Mouse (Mus musculus) MEL-GATA-1-ER (cell line): ENCODE data around the gene Unc5b.

Experiments
- DNase-seq: peaks from one replicate; pipeline ENCODE4 v3.0.0-alpha.2; 2012; ENCODE audit warnings: low read depth; ENCODE audit errors: extremely low read depth

The Unc5b gene

GRCm38 (mm10) chr10:60821736-60822358, 9.5 kb downstream of the Unc5b start:
- no peak for DNase-seq

GRCm38 (mm10) chr10:60821311-60821710, 10.1 kb downstream of the Unc5b start:
- no peak for DNase-seq

GRCm38 (mm10) chr10:60820552-60820951, 10.8 kb downstream of the Unc5b start:
- DNase-seq = no peak

GRCm38 (mm10) chr10:60819654-60820192, 11.7 kb downstream of the Unc5b start:
- DNase-seq = no peak

GRCm38 (mm10) chr10:60819179-60819578, 12.2 kb downstream of the Unc5b start:
- DNase-seq = no peak

- DNase-seq = no peak
Observed at GRCm38 (mm10) chr10:60818708-60819107, 12.7 kb downstream of the Unc5b start.

GRCm38 (mm10) chr10:60817868-60818267, 13.5 kb downstream of the Unc5b start:
- no peak for DNase-seq

- no peak for DNase-seq
Observed at GRCm38 (mm10) chr10:60816872-60817648, 14.3 kb downstream of the Unc5b start.

GRCm38 (mm10) chr10:60815855-60816254, 15.5 kb downstream of the Unc5b start:
- DNase-seq = no peak

GRCm38 (mm10) chr10:60815059-60815458, 16.3 kb downstream of the Unc5b start:
- no peak for DNase-seq

GRCm38 (mm10) chr10:60814444-60815057, 16.8 kb downstream of the Unc5b start:
- no peak for DNase-seq

- DNase-seq = no peak
Observed at GRCm38 (mm10) chr10:60813606-60814005, 17.8 kb downstream of the Unc5b start.

GRCm38 (mm10) chr10:60811792-60812525, 19.4 kb downstream of the Unc5b start:
- DNase-seq = no peak

- DNase-seq = no peak
Observed at GRCm38 (mm10) chr10:60808447-60808846, 22.9 kb downstream of the Unc5b start.

- no peak for DNase-seq
Observed at GRCm38 (mm10) chr10:60807531-60808185, 23.7 kb downstream of the Unc5b start.

- no peak for DNase-seq
Observed at GRCm38 (mm10) chr10:60806207-60806538, 25.2 kb downstream of the Unc5b start.

GRCm38 (mm10) chr10:60805436-60806206, 25.8 kb downstream of the Unc5b start:
- no peak for DNase-seq

GRCm38 (mm10) chr10:60804865-60805264, 26.5 kb downstream of the Unc5b start:
- no peak for DNase-seq

- DNase-seq = no peak
Observed at GRCm38 (mm10) chr10:60803971-60804370, 27.4 kb downstream of the Unc5b start.

GRCm38 (mm10) chr10:60801898-60802412, 29.4 kb downstream of the Unc5b start:
- DNase-seq = no peak
